Mouse (Mus musculus) embryonic fibroblast, embryonic 13.5 days (primary cell): ENCODE data around the gene Tbc1d10c. TPM values are rescaled to one million over a fixed set of nuclear protein-coding genes. Genes with fewer than 3 reads are reported as not detected.

Experiments
- H3K27ac ChIP-seq: 2 replicates; pipeline ENCODE4 v1.5.1; 2012; ENCODE audit warnings: low read length, control low read depth, inconsistent platforms; ENCODE audit not compliant: insufficient read depth
- H3K4me1 ChIP-seq: 2 replicates; pipeline ENCODE4 v1.6.1; 2011; ENCODE audit warnings: low read length; ENCODE audit not compliant: control insufficient read depth, insufficient read depth
- H3K4me3 ChIP-seq: 2 replicates; pipeline ENCODE4 v1.5.1; 2011; ENCODE audit warnings: mild to moderate bottlenecking, control low read depth, low read length; ENCODE audit not compliant: insufficient read depth
- CTCF ChIP-seq: IDR thresholded peaks from 2 replicates; pipeline ENCODE4 v1.5.1; 2011; ENCODE audit warnings: mild to moderate bottlenecking, control low read depth, low read length, moderate library complexity, borderline replicate concordance; ENCODE audit not compliant: insufficient read depth
- polyA plus RNA-seq: library from polyadenylated mRNA; stranded (reverse); fragments of >200 nt; gene quantifications from 2 replicates; pipeline ENCODE4 v1.2.4, GENCODE M21; 2011; ENCODE audit warnings: low read depth; ENCODE audit not compliant: missing spikeins, insufficient read length

Tbc1d10c gene
- polyA plus RNA-seq, 1 experiment: 0.25 TPM

DNA sequence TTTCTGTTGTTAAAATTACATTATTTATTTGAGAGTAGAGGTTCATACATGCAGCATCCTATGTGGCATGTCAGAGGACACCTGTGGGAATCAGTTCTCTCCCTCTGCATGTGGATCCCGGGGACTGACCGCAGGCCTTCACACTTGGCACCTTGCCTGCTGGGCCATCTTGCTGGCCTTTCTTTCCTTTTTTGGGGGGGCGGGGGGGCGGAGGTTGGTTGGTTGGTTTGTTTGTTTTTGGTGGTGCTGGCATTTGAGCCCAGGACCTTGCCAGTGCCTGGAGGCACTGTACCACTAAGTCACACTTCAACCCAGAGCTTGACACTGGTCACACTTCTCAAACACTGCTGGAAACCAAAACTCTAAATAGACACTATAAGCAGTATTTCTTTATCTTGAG lies 56.7 kb downstream of the Tbc1d10c start:
- H3K4me3 ChIP-seq: no peak overlapping the region
- no peak overlapping the region; the same call in 1 of the 2 replicates for H3K27ac ChIP-seq
- TF ChIP-seq CTCF: no peak
- peaks cover 5% of the 10 kb centered on the region; the same call in 1 of the 2 replicates for H3K4me1 ChIP-seq

Other genes starting within 250 kb of the Tbc1d10c start
- not detected in 2 replicates for gene Aldh3b3, start 232.6 kb downstream of the Tbc1d10c start, polyA plus RNA-seq
- not detected in 2 replicates for gene Aldh3b2, start 219.0 kb downstream of the Tbc1d10c start, polyA plus RNA-seq
- 4.9 and 7.7 TPM in 2 replicates for gene Acy3, start 204.7 kb downstream of the Tbc1d10c start, polyA plus RNA-seq
- gene Tbx10, start 198.5 kb downstream of the Tbc1d10c start, polyA plus RNA-seq: not detected in 2 replicates
- 18.5 and 19.7 TPM in 2 replicates for gene Nudt8, start 190.7 kb downstream of the Tbc1d10c start, polyA plus RNA-seq
- 2.1 TPM in 2 replicates for gene Gm49405, start 190.7 kb downstream of the Tbc1d10c start, polyA plus RNA-seq
- gene Doc2g, start 188.0 kb downstream of the Tbc1d10c start, polyA plus RNA-seq: 2.1 and 3.2 TPM in 2 replicates
- gene Ndufv1, start 178.5 kb downstream of the Tbc1d10c start, polyA plus RNA-seq: 64.3 and 74.1 TPM in 2 replicates
- 225 and 296 TPM in 2 replicates for gene Gstp1, start 153.3 kb downstream of the Tbc1d10c start, polyA plus RNA-seq
- 1.7 and 3.1 TPM in 2 replicates for gene Gstp2, start 145.3 kb downstream of the Tbc1d10c start, polyA plus RNA-seq
- not detected in 2 replicates for gene Gstp3, start 131.7 kb downstream of the Tbc1d10c start, polyA plus RNA-seq
- gene Cabp2, start 109.7 kb downstream of the Tbc1d10c start, polyA plus RNA-seq: not detected in 2 replicates
- 25.1 and 32.1 TPM in 2 replicates for gene Cdk2ap2, start 94.1 kb downstream of the Tbc1d10c start, polyA plus RNA-seq
- 14.5 and 19.5 TPM in 2 replicates for gene Pitpnm1, start 91.3 kb downstream of the Tbc1d10c start, polyA plus RNA-seq
- gene Aip, start 65.4 kb downstream of the Tbc1d10c start, polyA plus RNA-seq: 63.9 and 72.7 TPM in 2 replicates
- not detected in 2 replicates for gene Gpr152, start 51.5 kb downstream of the Tbc1d10c start, polyA plus RNA-seq
- not detected in 2 replicates for gene Cabp4, start 47.3 kb downstream of the Tbc1d10c start, polyA plus RNA-seq
- 143 and 179 TPM in 2 replicates for gene Coro1b, start 42.7 kb downstream of the Tbc1d10c start, polyA plus RNA-seq
- gene Ptprcap, start 37.7 kb downstream of the Tbc1d10c start, polyA plus RNA-seq: 0.50 TPM in 1 of 2 replicates, not detected in the other
- gene Rps6kb2, start 27.9 kb downstream of the Tbc1d10c start, polyA plus RNA-seq: 18.7 and 35.9 TPM in 2 replicates
- 3.3 and 4.4 TPM in 2 replicates for gene Carns1, start 15.8 kb downstream of the Tbc1d10c start, polyA plus RNA-seq
- 327 and 340 TPM in 2 replicates for gene Ppp1ca, start 781 bp upstream of the Tbc1d10c start, polyA plus RNA-seq
- 25.5 and 32.3 TPM in 2 replicates for gene Rad9a, start 10.4 kb upstream of the Tbc1d10c start, polyA plus RNA-seq
- 15.2 and 16.8 TPM in 2 replicates for gene Clcf1, start 23.0 kb upstream of the Tbc1d10c start, polyA plus RNA-seq
- gene AC109138.7, start 23.1 kb upstream of the Tbc1d10c start, polyA plus RNA-seq: not detected in 2 replicates
- 55.2 and 55.8 TPM in 2 replicates for gene Pold4, start 40.6 kb upstream of the Tbc1d10c start, polyA plus RNA-seq
- 14.0 and 22.5 TPM in 2 replicates for gene Ssh3, start 77.9 kb upstream of the Tbc1d10c start, polyA plus RNA-seq
- gene Ankrd13d, start 91.9 kb upstream of the Tbc1d10c start, polyA plus RNA-seq: 5.7 and 7.3 TPM in 2 replicates
- 40.5 and 41.6 TPM in 2 replicates for gene Grk2, start 114.9 kb upstream of the Tbc1d10c start, polyA plus RNA-seq
- gene Kdm2a, start 207.0 kb upstream of the Tbc1d10c start, polyA plus RNA-seq: 78.1 and 90.4 TPM in 2 replicates
- gene Rhod, start 248.1 kb upstream of the Tbc1d10c start, polyA plus RNA-seq: 24.1 and 29.2 TPM in 2 replicates